Mouse (Mus musculus) olfactory bulb, adult 2 months (tissue): ENCODE measurements around the gene Flt1. TPM values are rescaled to one million over a fixed set of nuclear protein-coding genes. Genes with fewer than 3 reads are reported as not detected.

Experiments used
- H3K27ac ChIP-seq: fragments of 200-500 bp; 2 replicates; pipeline ENCODE4 v1.5.1; 2012; ENCODE audit warnings: low read depth, low read length; ENCODE audit not compliant: insufficient read depth
- H3K4me1 ChIP-seq: fragments of 200-500 bp; 2 replicates; pipeline ENCODE4 v1.6.1; 2012; ENCODE audit warnings: low read length; ENCODE audit not compliant: control insufficient read depth, insufficient read depth
- H3K4me3 ChIP-seq: fragments of 200-500 bp; 2 replicates; pipeline ENCODE4 v1.5.1; 2012; ENCODE audit warnings: mild to moderate bottlenecking, low read depth, low read length, moderate library complexity; ENCODE audit not compliant: insufficient read depth
- CTCF ChIP-seq: fragments of 200-500 bp; IDR thresholded peaks from 2 replicates; pipeline ENCODE4 v1.5.1; 2012; ENCODE audit warnings: low read depth, mild to moderate bottlenecking, low read length, moderate library complexity; ENCODE audit not compliant: insufficient read depth
- POLR2A ChIP-seq: fragments of 200-500 bp; IDR thresholded peaks from 2 replicates; pipeline ENCODE4 v1.6.1; 2012; ENCODE audit warnings: mild to moderate bottlenecking, low read depth, low read length, moderate library complexity; ENCODE audit not compliant: insufficient read depth
- WGBS: fragments of 180-500 bp; shearing (Covaris S2); methylation state at CpG from one replicate; pipeline ENCODE4 v1.1.7; 2018; 5-methylcytosine and 5-hydroxymethylcytosine counted together
- polyA plus RNA-seq: library from polyadenylated mRNA; stranded (reverse); fragments of >200 nt; gene quantifications from 2 replicates; pipeline ENCODE4 v1.2.4, GENCODE M21; 2012; ENCODE audit warnings: low replicate concordance; ENCODE audit not compliant: missing spikeins, insufficient read depth, insufficient read length

Gene Flt1
- polyA plus RNA-seq, 1 experiment, result not detected

GRCm38 (mm10) chr5:147657882-147658855, 67.6 kb downstream of the Flt1 start:
- H3K4me1 ChIP-seq, result no peaks in the 10 kb centered on the region
- no peak overlapping the region for H3K4me3 ChIP-seq
- no peak overlapping the region for H3K27ac ChIP-seq
- WGBS, result 75% methylated on average over 17 of the region's 17 CpGs
- no peak for TF ChIP-seq CTCF
- no peak for TF ChIP-seq POLR2A

- no peak overlapping the region for H3K4me3 ChIP-seq
- no peaks in the 10 kb centered on the region for H3K4me1 ChIP-seq
- TF ChIP-seq CTCF (no peak), POLR2A (no peak)
- no peak overlapping the region for H3K27ac ChIP-seq
- WGBS, result 72% methylated on average over 7 of the region's 7 CpGs
Measured at GRCm38 (mm10) chr5:147655761-147656160, 70.0 kb downstream of the Flt1 start.

- peaks cover 3% of the 10 kb centered on the region; the same call in 1 of the 2 replicates for H3K4me1 ChIP-seq
- H3K27ac ChIP-seq, result no peak overlapping the region
- TF ChIP-seq CTCF (no peak), POLR2A (no peak)
- H3K4me3 ChIP-seq, result no peak overlapping the region
- WGBS, result 80% methylated on average over 14 of the region's 14 CpGs
Measured at GRCm38 (mm10) chr5:147651233-147651632, 74.6 kb downstream of the Flt1 start.

GRCm38 (mm10) chr5:147646351-147646929, 79.4 kb downstream of the Flt1 start:
- peaks cover 6% of the 10 kb centered on the region for H3K4me1 ChIP-seq
- H3K27ac ChIP-seq, result no peak overlapping the region
- H3K4me3 ChIP-seq, result no peak overlapping the region
- WGBS, result 89% methylated on average over 14 of the region's 14 CpGs
- no peak for TF ChIP-seq CTCF
- no peak for TF ChIP-seq POLR2A

- H3K4me3 ChIP-seq, result no peak overlapping the region
- TF ChIP-seq CTCF, result no peak
- TF ChIP-seq POLR2A, result no peak
- WGBS, result 27% methylated on average over 12 of the region's 12 CpGs
- peaks cover 6% of the 10 kb centered on the region for H3K4me1 ChIP-seq
- H3K27ac ChIP-seq, result no peak overlapping the region
Measured at GRCm38 (mm10) chr5:147645001-147645645, 80.7 kb downstream of the Flt1 start.

GRCm38 (mm10) chr5:147641452-147641851, 84.4 kb downstream of the Flt1 start:
- peaks cover 6% of the 10 kb centered on the region for H3K4me1 ChIP-seq
- H3K4me3 ChIP-seq, result no peak overlapping the region
- no peak overlapping the region for H3K27ac ChIP-seq
- TF ChIP-seq CTCF, result no peak
- TF ChIP-seq POLR2A, result no peak
- 69% methylated on average over 7 of the region's 7 CpGs for WGBS

- Histone ChIP-seq H3K4me3 (no peak overlapping the region), H3K27ac (no peak overlapping the region), H3K4me1 (peaks cover under 1% of the 10 kb centered on the region)
- WGBS, result 95% methylated on average over 5 of the region's 5 CpGs
- TF ChIP-seq CTCF, result no peak
Measured at GRCm38 (mm10) chr5:147639940-147640339, 85.9 kb downstream of the Flt1 start.

GRCm38 (mm10) chr5:147636676-147637075, 89.1 kb downstream of the Flt1 start:
- Histone ChIP-seq H3K4me3 (no peak overlapping the region), H3K27ac (no peak overlapping the region), H3K4me1 (no peaks in the 10 kb centered on the region)
- 84% methylated on average over 3 of the region's 3 CpGs for WGBS
- TF ChIP-seq CTCF (no peak), POLR2A (no peak)

GRCm38 (mm10) chr5:147635883-147636282, 89.9 kb downstream of the Flt1 start:
- H3K4me3 ChIP-seq, result no peak overlapping the region
- H3K4me1 ChIP-seq, result no peaks in the 10 kb centered on the region
- TF ChIP-seq POLR2A (no peak), CTCF (no peak)
- 83% methylated on average over 8 of the region's 8 CpGs for WGBS
- H3K27ac ChIP-seq, result no peak overlapping the region
